19 mouse cellular contexts compared by ENCODE assay signal in the genomic region with DNA sequence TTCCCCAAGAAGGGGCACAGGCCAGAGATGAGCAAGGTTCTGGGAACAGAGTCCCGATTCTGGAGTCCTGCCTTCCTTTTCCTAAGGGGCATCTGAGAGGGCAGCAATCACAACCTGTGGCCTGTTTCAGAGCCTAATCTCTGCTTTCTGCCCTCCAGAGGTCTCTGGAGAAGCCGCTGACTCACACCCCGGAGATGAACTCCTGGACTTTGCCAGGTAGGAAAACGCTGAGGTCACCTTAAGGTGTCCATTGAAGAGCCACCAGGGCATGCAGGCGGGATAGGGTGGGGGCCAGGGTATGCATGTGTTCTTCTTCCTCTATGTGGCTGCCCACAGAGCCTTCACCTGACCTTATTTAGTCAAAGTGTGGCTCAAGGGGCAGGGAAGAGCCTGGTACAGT. TPM values are rescaled to one million over a fixed set of nuclear protein-coding genes. Genes with fewer than 3 reads are reported as not detected.
DNase-seq lines count a peak whose midpoint lies in the region; ATAC-seq and TF ChIP-seq lines count a peak whose summit lies in the region.
"Had no signal": no experiment of that assay in that cellular context is flagged by ENCODE, and none has a peak within 500 bp of the region (broad histone marks: within the 10 kb centered on the region; RNA-seq: fewer than 3 reads in every experiment).

No protein-coding gene starts in this region.

- peaks cover 18% of the 10 kb centered on the region for H3K9me3 ChIP-seq in heart, embryonic 11.5 days (replicated peaks; ENCODE audit: control insufficient read depth, low read length)
- peaks cover 11% of the 10 kb centered on the region; the same call in 1 of the 2 replicates for H3K9me3 ChIP-seq in kidney, postnatal 0 days (replicated peaks; ENCODE audit: low read length)
- H3K9me3 ChIP-seq in intestine, embryonic 15.5 days, result 0 out of 2 replicates have a peak, but pooled peaks cover 6% of the 10 kb centered on the region
- H3K9me3 ChIP-seq: hindbrain, embryonic 15.5 days had no signal

- TF ChIP-seq CTCF in kidney, postnatal 0 days (IDR thresholded peaks at IDR 0.05; ENCODE audit: low read depth), result no peak

- peaks cover 13% of the 10 kb centered on the region; the same call in 1 of the 2 replicates for H3K36me3 ChIP-seq in heart, embryonic 11.5 days (ENCODE audit: control insufficient read depth, insufficient read depth, low read length)
- H3K36me3 ChIP-seq in kidney, postnatal 0 days (ENCODE audit: insufficient read depth, low read length), result no peaks in the 10 kb centered on the region
- H3K36me3 ChIP-seq in intestine, embryonic 15.5 days, result peaks cover 2% of the 10 kb centered on the region; the same call in 1 of the 2 replicates
- H3K36me3 ChIP-seq: hindbrain, embryonic 15.5 days had no signal

- H3K4me2 ChIP-seq in heart, embryonic 11.5 days, result peak overlapping the region; percentile 76
- H3K4me2 ChIP-seq in kidney, postnatal 0 days (ENCODE audit: low read length), result no peak overlapping the region
- H3K4me2 ChIP-seq in intestine, embryonic 15.5 days (replicated peaks), result peak overlapping the region; percentile 58
- H3K4me2 ChIP-seq: hindbrain, embryonic 15.5 days; midbrain, embryonic 11.5 days had no signal

- 47% methylated on average over 5 of the region's 5 CpGs for WGBS in heart, embryonic 11.5 days (ENCODE audit: insufficient replicate concordance)
- WGBS in kidney, postnatal 0 days, result 69% methylated on average over 5 of the region's 5 CpGs
- WGBS in intestine, embryonic 15.5 days, result 57% methylated on average over 5 of the region's 5 CpGs

- H3K9ac ChIP-seq in heart, embryonic 11.5 days (ENCODE audit: low read depth, low read length), result 0 out of 2 replicates have a peak overlapping the region, but pooled peaks have one; percentile 16
- H3K9ac ChIP-seq in kidney, postnatal 0 days (ENCODE audit: low read depth, low read length), result no peak overlapping the region
- no peak overlapping the region for H3K9ac ChIP-seq in intestine, embryonic 15.5 days
- H3K9ac ChIP-seq: hindbrain, embryonic 15.5 days had no signal

- no peak overlapping the region for H3K4me3 ChIP-seq in heart, embryonic 11.5 days (ENCODE audit: low read depth, low read length)
- no peak overlapping the region for H3K4me3 ChIP-seq in kidney, postnatal 0 days (replicated peaks; ENCODE audit: low read depth, low read length)
- H3K4me3 ChIP-seq in intestine, embryonic 15.5 days (replicated peaks), result 0 out of 2 replicates have a peak overlapping the region, but pooled peaks have one; percentile 5
- H3K4me3 ChIP-seq: forebrain, embryonic 10.5 days; hindbrain, embryonic 15.5 days had no signal

- intact Hi-C loops in heart, postnatal 25 days (cut with DNase I), result no loop called here

- peaks cover 44% of the 10 kb centered on the region for H3K27me3 ChIP-seq in heart, embryonic 11.5 days (ENCODE audit: control insufficient read depth, insufficient read depth, low read length)
- peaks cover 41% of the 10 kb centered on the region for H3K27me3 ChIP-seq in kidney, postnatal 0 days (ENCODE audit: insufficient read depth, low read length)
- peaks cover 52% of the 10 kb centered on the region for H3K27me3 ChIP-seq in intestine, embryonic 15.5 days (replicated peaks)

- no peak for ATAC-seq in heart, embryonic 11.5 days (replicated peaks; ENCODE audit: insufficient number of reproducible peaks, low FRiP score, low TSS enrichment)
- ATAC-seq in kidney, postnatal 0 days (replicated peaks; ENCODE audit: low FRiP score, low read depth), result peak; percentile 16; the same call in 1 of the 2 replicates
- no peak for ATAC-seq in intestine, embryonic 15.5 days
- ATAC-seq: Patski had no signal

- peaks cover 7% of the 10 kb centered on the region; the same call in 1 of the 2 replicates for H3K4me1 ChIP-seq in heart, embryonic 11.5 days (ENCODE audit: control insufficient read depth, insufficient read depth, low read length)
- 0 out of 2 replicates have a peak, but pooled peaks cover 12% of the 10 kb centered on the region for H3K4me1 ChIP-seq in kidney, postnatal 0 days (replicated peaks; ENCODE audit: insufficient read depth, low read length)
- H3K4me1 ChIP-seq in intestine, embryonic 15.5 days (replicated peaks), result peaks cover 13% of the 10 kb centered on the region; the same call in 1 of the 2 replicates

- DNase-seq in heart, postnatal 25 days (ENCODE audit: low spot score), result no peak
- DNase-seq in kidney, postnatal 0 days (ENCODE audit: low spot score), result no peak
- DNase-seq in kidney, adult 18-20 months, result no peak
- DNase-seq in yolk sac, embryonic 10.5 days (ENCODE audit: low spot score), result peak; percentile 63
- no peak for DNase-seq in left cerebral cortex, adult 9 months (ENCODE audit: low spot score in 2 of 2)
- DNase-seq: B cell, adult 2 months; kidney, postnatal 10 days; lung, adult 18-20 months; lung, postnatal 36 days; thymus, postnatal 14 days had no signal

- H3K27ac ChIP-seq in heart, embryonic 11.5 days (ENCODE audit: low read depth, low read length), result 0 out of 2 replicates have a peak overlapping the region, but pooled peaks have one; percentile 84
- H3K27ac ChIP-seq in kidney, postnatal 0 days, result no peak overlapping the region
- 0 out of 2 replicates have a peak overlapping the region, but pooled peaks have one; percentile 22 for H3K27ac ChIP-seq in intestine, embryonic 15.5 days
- H3K27ac ChIP-seq: forebrain, embryonic 10.5 days; hindbrain, embryonic 15.5 days had no signal

RNA-seq across cellular contexts. Expression of a gene that starts 1.3 kb away (rescaled TPM):
- 1,098 and 1,138 TPM in 2 replicates for polyA plus RNA-seq in heart, embryonic 11.5 days (2014; fragmentation: Nextera tagmentation; extraction: Ambion mirVana)
- 100 to 1,000 TPM; 131 to 156 TPM for total RNA-seq in heart, postnatal 25 days (2021)
- 297 and 337 TPM in 2 replicates for polyA plus RNA-seq in kidney, postnatal 0 days (2015; fragmentation: Nextera tagmentation; extraction: Ambion mirVana)
- 958 and 978 TPM in 2 replicates for polyA plus RNA-seq in intestine, embryonic 15.5 days (2015; fragmentation: Nextera tagmentation; extraction: Ambion mirVana)
- total RNA-seq: neutrophil, adult 5-6 weeks had no signal

RNA-seq across cellular contexts. Expression of a gene that starts 4.4 kb away (rescaled TPM):
- 0.16 and 0.37 TPM in 2 replicates for polyA plus RNA-seq in heart, embryonic 11.5 days (2014; fragmentation: Nextera tagmentation; extraction: Ambion mirVana)
- not detected for total RNA-seq in heart, postnatal 25 days (2021)
- polyA plus RNA-seq in kidney, postnatal 0 days (2015; fragmentation: Nextera tagmentation; extraction: Ambion mirVana), result not detected in 2 replicates
- 1.0 and 1.4 TPM in 2 replicates for polyA plus RNA-seq in intestine, embryonic 15.5 days (2015; fragmentation: Nextera tagmentation; extraction: Ambion mirVana)
- total RNA-seq: left cerebral cortex, postnatal 36 days; neutrophil, adult 5-6 weeks had no signal
- polyA plus RNA-seq: forebrain, embryonic 10.5 days; hindbrain, embryonic 15.5 days; midbrain, embryonic 11.5 days; Patski; stomach, embryonic 14.5 days had no signal
